Mouse (Mus musculus) forebrain, embryonic 12.5 days (tissue): ENCODE measurements around the gene Nfkbiz. TPM values are rescaled to one million over a fixed set of nuclear protein-coding genes. Genes with fewer than 3 reads are reported as not detected.
"Not testable (repeated sequence)": the region's sequence is repeated elsewhere in the genome, so short reads cannot be mapped to it uniquely, and the experiment has no call there.

Experiments
- ATAC-seq: fragments of 200-750 bp; cut with Nextera tagmentation; 2 replicates; pipeline ENCODE4 v1.8.0; 2017; ENCODE audit warnings: moderate TSS enrichment; ENCODE audit not compliant: low FRiP score
- H3K27ac ChIP-seq: fragments of 300-500 bp; sonication (generic); 2 replicates; pipeline ENCODE4 v1.5.1; 2016; ENCODE audit warnings: mild to moderate bottlenecking
- H3K27me3 ChIP-seq: fragments of 300-500 bp; sonication (generic); 2 replicates; pipeline ENCODE4 v1.6.1; 2016; ENCODE audit warnings: mild to moderate bottlenecking
- H3K36me3 ChIP-seq: fragments of 300-500 bp; sonication (generic); replicated peaks from 2 replicates; pipeline ENCODE4 v1.6.1; 2016; ENCODE audit warnings: mild to moderate bottlenecking
- H3K4me1 ChIP-seq: fragments of 300-500 bp; sonication (generic); 2 replicates; pipeline ENCODE4 v1.6.1; 2016
- H3K4me2 ChIP-seq: fragments of 300-500 bp; sonication (generic); 2 replicates; pipeline ENCODE4 v1.6.1; 2016; ENCODE audit warnings: mild to moderate bottlenecking, moderate library complexity
- H3K4me3 ChIP-seq: fragments of 300-500 bp; sonication (generic); replicated peaks from 2 replicates; pipeline ENCODE4 v1.5.1; 2016; ENCODE audit warnings: mild to moderate bottlenecking
- H3K9ac ChIP-seq: fragments of 300-500 bp; sonication (generic); 2 replicates; pipeline ENCODE4 v1.6.1; 2016; ENCODE audit warnings: mild to moderate bottlenecking
- H3K9me3 ChIP-seq: fragments of 300-500 bp; sonication (generic); 2 replicates; pipeline ENCODE4 v1.6.1; 2016
- WGBS: fragments of 180-500 bp; shearing (Covaris S2); methylation state at CpG from one replicate; pipeline ENCODE4 v1.1.7; 2016; 5-methylcytosine and 5-hydroxymethylcytosine counted together
- polyA plus RNA-seq: library from polyadenylated mRNA; unstranded; fragments of >200 nt; fragmentation: Nextera tagmentation; extraction: Ambion mirVana; gene quantifications from 2 replicates; pipeline ENCODE4 v1.2.1, GENCODE M21; 2016

Nfkbiz gene
- polyA plus RNA-seq, 1 experiment from 2014 or later = 1.8 TPM

DNA sequence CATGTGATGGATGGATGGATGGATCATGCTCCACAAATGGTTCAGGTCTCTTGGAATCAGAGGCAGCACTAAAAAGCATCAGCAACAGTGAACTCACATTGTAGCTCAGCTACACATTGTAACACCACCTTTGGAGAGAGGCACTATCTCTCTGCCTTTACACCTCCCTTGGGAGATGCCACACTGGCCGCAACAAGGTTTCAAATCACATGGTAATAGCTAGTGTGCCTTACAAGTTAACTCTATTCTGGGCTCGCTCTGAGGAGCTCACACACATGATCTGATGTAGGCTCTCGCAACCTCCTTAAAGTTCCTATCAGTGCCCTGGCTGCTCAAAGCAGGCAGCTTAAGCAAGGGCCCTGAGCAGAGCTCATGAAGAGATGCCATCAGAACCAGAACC is 11.8 kb upstream of the Nfkbiz start:
- WGBS = 89% methylated on average over 3 of the region's 3 CpGs
- Histone ChIP-seq H3K9me3 (no peaks in the 10 kb centered on the region), H3K4me3 (no peak overlapping the region)

DNA sequence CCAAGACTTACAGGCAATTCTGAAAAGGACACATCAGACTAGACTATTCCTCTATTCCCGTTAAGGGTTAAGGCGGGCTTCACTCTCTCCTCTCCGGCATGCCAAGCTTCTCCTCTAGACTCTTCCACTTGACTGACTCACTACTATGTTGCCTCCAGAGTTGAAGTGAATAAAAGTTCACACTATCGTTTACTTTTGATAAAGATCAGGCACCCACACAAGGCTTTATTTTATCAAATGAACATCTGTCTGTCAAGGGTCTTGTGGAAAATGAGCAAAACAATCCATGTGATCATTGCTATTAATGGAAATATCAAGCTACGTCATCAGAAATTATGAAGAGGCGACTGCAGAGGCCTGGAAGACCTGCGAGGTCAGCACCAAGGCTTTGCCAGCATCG is 9.0 kb upstream of the Nfkbiz start:
- no peak for ATAC-seq
- H3K27ac ChIP-seq = no peak overlapping the region
- 78% methylated on average over 8 of the region's 8 CpGs for WGBS

More for the DNA sequence above, 11.8 kb upstream of the Nfkbiz start:
- no peak overlapping the region for H3K27ac ChIP-seq
- no peak overlapping the region for H3K9ac ChIP-seq
- no peaks in the 10 kb centered on the region for H3K36me3 ChIP-seq
- no peaks in the 10 kb centered on the region for H3K4me1 ChIP-seq
- no peak for ATAC-seq
- no peak overlapping the region for H3K4me2 ChIP-seq
- H3K27me3 ChIP-seq = no peaks in the 10 kb centered on the region

DNA sequence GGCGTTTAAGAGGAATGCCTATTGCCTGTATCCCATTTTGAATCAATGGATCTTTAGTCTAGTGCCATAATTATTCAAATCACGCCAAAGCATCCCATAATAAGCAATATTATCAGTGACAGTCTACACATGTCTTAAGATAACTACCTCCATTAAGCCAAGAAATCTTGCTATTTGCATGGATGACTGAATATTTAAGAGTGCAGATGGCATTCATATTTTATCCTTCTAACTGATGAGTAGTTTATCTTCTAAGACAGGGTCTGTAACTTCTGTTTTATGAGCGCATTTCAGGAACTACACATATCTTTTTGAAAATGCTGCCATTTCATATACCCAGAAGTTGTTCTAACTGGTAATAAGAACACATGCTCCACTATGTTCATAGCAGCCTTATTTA is 6.1 kb upstream of the Nfkbiz start:
- Histone ChIP-seq H3K4me2 (no peak overlapping the region), H3K4me1 (no peaks in the 10 kb centered on the region), H3K9ac (no peak overlapping the region), H3K36me3 (peaks cover 12% of the 10 kb centered on the region), H3K27ac (no peak overlapping the region), H3K4me3 (no peak overlapping the region), H3K9me3 (no peaks in the 10 kb centered on the region), H3K27me3 (no peaks in the 10 kb centered on the region)
- no peak for ATAC-seq
- 92% methylated on average over 3 of the region's 3 CpGs for WGBS

More for the DNA sequence above, 9.0 kb upstream of the Nfkbiz start:
- H3K4me3 ChIP-seq = no peak overlapping the region
- no peaks in the 10 kb centered on the region for H3K4me1 ChIP-seq
- H3K4me2 ChIP-seq = no peak overlapping the region
- H3K9me3 ChIP-seq = no peaks in the 10 kb centered on the region
- no peaks in the 10 kb centered on the region for H3K27me3 ChIP-seq
- no peak overlapping the region for H3K9ac ChIP-seq
- H3K36me3 ChIP-seq = peaks cover 12% of the 10 kb centered on the region

DNA sequence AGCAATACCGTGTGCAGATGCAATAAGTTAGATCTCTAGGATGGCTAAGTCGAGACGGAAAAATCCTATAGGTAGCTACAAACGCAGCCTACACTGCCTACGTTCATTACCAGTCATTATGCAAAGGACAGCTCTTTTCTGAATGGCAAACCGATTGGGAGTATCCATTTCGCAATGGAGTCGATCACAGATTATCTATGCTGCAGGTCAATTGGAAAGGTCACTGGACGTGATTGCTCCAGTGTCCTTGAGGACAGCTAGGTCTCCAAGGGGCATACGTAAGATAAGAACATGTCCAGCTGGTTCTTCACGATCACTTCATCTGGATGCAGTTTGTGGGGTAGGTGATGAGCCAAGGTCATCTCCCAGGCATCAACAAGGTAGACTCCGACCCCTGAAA is 5.2 kb upstream of the Nfkbiz start:
- 97% methylated on average over 12 of the region's 12 CpGs for WGBS
- no peak for ATAC-seq

DNA sequence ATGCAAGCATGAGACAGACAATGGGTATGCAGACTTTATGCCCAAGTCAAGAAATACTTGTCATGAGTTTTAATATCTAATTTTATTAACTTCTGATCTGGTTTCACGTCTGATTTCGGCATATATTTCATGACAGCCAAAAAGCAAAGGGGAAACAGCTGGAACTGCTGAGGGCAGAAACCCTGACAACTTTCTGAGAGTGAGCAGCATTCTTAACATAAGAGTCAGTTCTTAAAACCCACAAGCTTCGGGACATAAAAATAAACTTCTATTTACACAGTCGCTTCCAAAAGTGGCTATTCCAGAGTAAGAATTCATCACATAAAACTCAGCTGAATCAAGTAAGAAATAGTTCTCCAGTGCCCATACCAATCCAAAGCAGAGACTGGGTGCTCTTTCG is 4.4 kb upstream of the Nfkbiz start:
- Histone ChIP-seq H3K4me1 (peaks cover 5% of the 10 kb centered on the region; the same call in 1 of the 2 replicates), H3K9ac (no peak overlapping the region), H3K4me3 (no peak overlapping the region), H3K27ac (no peak overlapping the region), H3K36me3 (peaks cover 12% of the 10 kb centered on the region), H3K9me3 (no peaks in the 10 kb centered on the region), H3K4me2 (no peak overlapping the region), H3K27me3 (no peaks in the 10 kb centered on the region)
- 93% methylated on average over 5 of the region's 5 CpGs for WGBS
- no peak for ATAC-seq

More for the DNA sequence above, 5.2 kb upstream of the Nfkbiz start:
- Histone ChIP-seq H3K36me3 (peaks cover 12% of the 10 kb centered on the region), H3K4me1 (peaks cover 4% of the 10 kb centered on the region; the same call in 1 of the 2 replicates), H3K4me2 (no peak overlapping the region), H3K27me3 (no peaks in the 10 kb centered on the region), H3K9ac (no peak overlapping the region), H3K4me3 (no peak overlapping the region), H3K27ac (no peak overlapping the region), H3K9me3 (no peaks in the 10 kb centered on the region)

DNA sequence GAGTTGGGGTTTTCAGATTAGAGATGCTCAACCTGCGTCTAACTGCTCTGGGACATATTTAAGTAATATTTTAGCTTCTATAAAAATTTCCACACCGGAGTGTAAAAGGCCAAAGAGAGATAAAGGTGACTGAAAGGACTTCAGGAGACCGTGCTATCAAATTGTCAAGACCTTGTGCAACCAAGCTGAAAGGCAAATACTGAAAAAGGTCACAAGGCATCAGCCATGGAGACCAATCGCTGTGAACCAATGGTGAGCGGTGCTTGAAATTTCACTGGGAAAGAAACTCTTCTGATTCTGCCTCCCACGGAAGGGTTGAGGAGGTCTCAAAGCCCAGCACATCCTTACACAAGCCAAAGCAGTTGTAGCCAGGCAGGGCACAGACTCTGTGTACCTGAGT is 2.8 kb upstream of the Nfkbiz start:
- no peak for ATAC-seq
- H3K36me3 ChIP-seq = peaks cover 12% of the 10 kb centered on the region
- peaks cover 10% of the 10 kb centered on the region; the same call in 1 of the 2 replicates for H3K4me1 ChIP-seq
- H3K27ac ChIP-seq = no peak overlapping the region
- no peaks in the 10 kb centered on the region for H3K27me3 ChIP-seq
- no peak overlapping the region for H3K4me3 ChIP-seq
- H3K9me3 ChIP-seq = no peaks in the 10 kb centered on the region
- WGBS = 89% methylated on average over 6 of the region's 6 CpGs
- no peak overlapping the region for H3K9ac ChIP-seq
- H3K4me2 ChIP-seq = no peak overlapping the region

DNA sequence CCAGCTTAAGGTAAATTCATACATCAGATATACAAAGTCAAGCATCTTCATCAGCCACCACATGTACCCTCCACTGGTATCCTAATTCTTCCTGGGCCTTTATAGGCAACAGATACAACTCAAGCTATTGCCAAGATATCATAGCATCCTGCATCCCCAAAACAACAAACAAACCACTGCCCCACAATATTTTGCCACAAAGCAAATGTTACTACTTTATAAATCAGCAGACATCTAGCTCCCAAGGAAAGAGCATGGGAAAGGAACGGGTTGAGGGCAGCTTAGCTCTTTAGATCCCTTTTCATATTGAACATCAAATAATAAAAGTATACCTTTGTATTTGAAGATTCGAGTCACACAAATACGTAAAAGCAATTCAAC is 580 bp downstream of the Nfkbiz start:
- Histone ChIP-seq H3K27me3 (no peaks in the 10 kb centered on the region), H3K27ac (0 out of 2 replicates have a peak overlapping the region, but pooled peaks have one; percentile 65), H3K9ac (peak overlapping the region; percentile 71; the same call in 1 of the 2 replicates), H3K36me3 (no peaks in the 10 kb centered on the region), H3K4me1 (peaks cover 10% of the 10 kb centered on the region; the same call in 1 of the 2 replicates), H3K4me2 (peak overlapping the region; percentile 70), H3K4me3 (peak overlapping the region; percentile 57), H3K9me3 (no peaks in the 10 kb centered on the region)
- ATAC-seq = no peak
- WGBS = 3% methylated on average over 3 of the region's 3 CpGs

DNA sequence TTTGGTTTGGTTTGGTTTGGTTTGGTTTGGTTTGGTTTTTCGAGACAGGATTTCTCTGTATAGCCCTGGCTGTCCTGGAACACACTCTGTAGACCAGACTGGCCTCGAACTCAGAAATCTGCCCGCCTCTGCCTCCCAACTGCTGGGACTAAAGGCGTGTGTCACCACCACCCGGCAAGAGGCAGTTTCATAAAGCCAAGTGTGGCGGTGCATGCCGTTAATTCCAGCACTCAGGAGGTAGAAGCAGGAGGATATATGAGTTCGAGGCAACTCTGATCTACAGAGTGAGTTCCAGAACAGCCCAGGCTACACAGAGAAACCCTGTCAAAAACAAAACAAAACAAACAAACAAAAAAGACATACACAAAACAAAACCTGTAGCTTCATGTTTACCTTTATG is 1.0 kb downstream of the Nfkbiz start:
- not testable (repeated sequence) for H3K4me3 ChIP-seq, H3K27ac ChIP-seq, H3K9me3 ChIP-seq, ATAC-seq, H3K27me3 ChIP-seq, H3K9ac ChIP-seq, H3K36me3 ChIP-seq
- 93% methylated on average over 8 of the region's 8 CpGs for WGBS
- H3K4me2 ChIP-seq = peak overlapping the region; percentile 70; the same call in 1 of the 2 replicates
- H3K4me1 ChIP-seq = peaks cover 10% of the 10 kb centered on the region; the same call in 1 of the 2 replicates

DNA sequence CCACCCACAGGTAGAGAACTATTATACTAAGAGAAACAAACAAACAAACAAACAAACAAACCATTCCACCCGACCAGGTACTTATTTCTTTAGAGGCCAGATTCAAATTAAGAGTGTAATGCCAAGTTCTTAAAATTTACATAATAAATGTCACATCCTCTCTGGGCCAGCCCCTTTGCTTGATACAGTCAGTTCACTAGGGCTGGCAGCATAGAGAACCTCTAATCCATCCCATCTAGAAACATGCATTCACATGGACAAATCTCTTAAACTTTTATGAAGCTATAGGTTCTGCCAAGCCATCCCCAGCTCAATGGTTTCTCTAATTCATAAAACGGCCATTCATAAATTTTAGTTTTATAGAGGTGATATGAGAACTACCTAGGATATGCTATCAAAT is 1.5 kb downstream of the Nfkbiz start:
- H3K4me1 ChIP-seq = peaks cover 10% of the 10 kb centered on the region; the same call in 1 of the 2 replicates
- no peak overlapping the region for H3K9ac ChIP-seq
- 75% methylated on average over 2 of the region's 2 CpGs for WGBS

DNA sequence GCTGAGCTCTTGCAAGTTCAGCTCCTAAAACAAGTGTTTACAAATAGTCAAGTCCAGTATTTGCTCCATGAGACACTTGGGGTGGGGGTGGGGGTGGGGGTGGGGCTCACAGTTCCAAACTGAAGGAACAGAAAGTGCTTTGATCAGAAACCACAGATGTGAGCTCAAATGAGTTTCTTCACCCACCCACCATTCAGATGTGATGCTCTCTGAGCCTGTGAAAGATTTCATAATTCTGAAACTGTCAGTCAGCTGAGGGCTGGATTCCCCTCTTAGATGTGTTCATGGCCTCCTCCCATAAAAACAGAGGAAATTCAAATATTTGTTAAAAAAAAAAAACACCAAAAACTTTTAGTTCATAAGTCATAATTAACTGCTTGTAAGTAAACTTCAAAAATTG is 2.9 kb downstream of the Nfkbiz start:
- Histone ChIP-seq H3K27me3 (no peaks in the 10 kb centered on the region), H3K4me2 (no peak overlapping the region), H3K9ac (no peak overlapping the region), H3K4me1 (peaks cover 10% of the 10 kb centered on the region; the same call in 1 of the 2 replicates), H3K27ac (no peak overlapping the region), H3K4me3 (no peak overlapping the region), H3K9me3 (no peaks in the 10 kb centered on the region), H3K36me3 (no peaks in the 10 kb centered on the region)
- ATAC-seq = no peak

More for the DNA sequence above, 1.5 kb downstream of the Nfkbiz start:
- Histone ChIP-seq H3K27ac (no peak overlapping the region), H3K4me3 (no peak overlapping the region), H3K9me3 (no peaks in the 10 kb centered on the region), H3K27me3 (no peaks in the 10 kb centered on the region), H3K4me2 (no peak overlapping the region), H3K36me3 (no peaks in the 10 kb centered on the region)
- ATAC-seq = no peak

DNA sequence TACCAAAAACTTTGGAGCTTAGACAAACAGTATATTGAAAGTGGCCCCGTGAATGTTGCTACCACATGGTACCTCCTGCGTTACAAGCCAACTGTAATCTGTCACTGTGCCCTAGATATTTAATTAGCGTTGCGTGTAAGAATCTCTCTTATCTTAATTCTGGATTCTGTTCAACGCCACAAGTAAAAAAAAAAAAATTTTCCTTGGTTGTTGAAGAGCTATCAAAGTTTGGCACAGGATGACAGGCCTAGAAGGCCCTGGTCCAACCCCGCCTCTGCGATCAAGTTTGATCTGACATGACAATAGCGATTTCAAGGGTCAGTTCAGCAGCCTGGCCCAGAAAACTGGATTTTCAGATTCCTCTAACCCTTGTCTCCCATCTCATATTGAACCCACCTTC is 6.1 kb downstream of the Nfkbiz start:
- H3K9me3 ChIP-seq = no peaks in the 10 kb centered on the region
- H3K36me3 ChIP-seq = no peaks in the 10 kb centered on the region
- H3K9ac ChIP-seq = no peak overlapping the region
- 91% methylated on average over 8 of the region's 8 CpGs for WGBS
- no peak overlapping the region for H3K27ac ChIP-seq
- ATAC-seq = no peak
- 0 out of 2 replicates have a peak, but pooled peaks cover under 1% of the 10 kb centered on the region for H3K4me1 ChIP-seq
- H3K27me3 ChIP-seq = no peaks in the 10 kb centered on the region
- H3K4me3 ChIP-seq = no peak overlapping the region
- H3K4me2 ChIP-seq = no peak overlapping the region

DNA sequence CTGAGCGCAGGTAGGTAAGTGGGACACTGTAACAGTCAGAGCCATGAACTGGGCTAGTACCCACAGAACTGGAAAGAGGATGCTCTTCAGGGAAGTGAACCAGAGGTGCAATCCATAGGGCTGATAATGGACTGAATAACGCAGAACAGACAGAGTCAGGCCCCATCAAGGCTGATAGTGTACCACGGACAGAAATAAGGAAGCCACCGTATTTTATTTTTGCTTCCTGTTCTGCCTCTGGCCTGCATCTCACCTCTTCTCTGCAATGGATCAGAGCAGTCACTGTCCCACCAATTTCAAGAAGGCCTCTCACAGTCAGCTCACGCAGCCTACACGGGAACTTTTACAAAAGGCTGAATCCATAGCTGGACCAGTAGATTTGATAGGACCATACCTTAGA is 6.7 kb downstream of the Nfkbiz start:
- no peak overlapping the region for H3K27ac ChIP-seq
- no peak for ATAC-seq
- no peak overlapping the region for H3K4me3 ChIP-seq
- no peaks in the 10 kb centered on the region for H3K9me3 ChIP-seq
- no peak overlapping the region for H3K4me2 ChIP-seq
- no peaks in the 10 kb centered on the region for H3K36me3 ChIP-seq
- no peaks in the 10 kb centered on the region for H3K4me1 ChIP-seq
- WGBS = 96% methylated on average over 6 of the region's 6 CpGs
- no peaks in the 10 kb centered on the region for H3K27me3 ChIP-seq
- H3K9ac ChIP-seq = no peak overlapping the region

DNA sequence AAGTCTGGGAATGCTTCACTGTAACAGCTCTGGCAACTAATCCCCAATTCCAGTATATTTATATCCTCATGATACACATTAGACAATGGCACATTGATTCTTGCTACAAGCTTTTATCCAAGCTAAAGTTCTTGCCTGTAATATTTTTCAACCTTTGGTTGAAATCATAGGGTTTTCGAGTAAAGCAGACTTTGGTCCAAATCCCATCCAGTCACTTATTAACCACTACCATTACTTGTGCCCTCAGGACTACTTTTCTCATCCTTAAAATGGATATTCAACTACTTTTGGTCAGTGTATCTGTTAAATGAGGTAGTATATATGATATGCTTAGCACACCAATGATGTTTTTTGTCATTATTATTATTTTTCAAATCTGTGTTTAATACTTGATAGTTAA is 7.2 kb downstream of the Nfkbiz start:
- no peak overlapping the region for H3K4me3 ChIP-seq
- no peaks in the 10 kb centered on the region for H3K4me1 ChIP-seq
- WGBS = 96% methylated on average over 1 of the region's 1 CpGs
- no peaks in the 10 kb centered on the region for H3K36me3 ChIP-seq
- no peak overlapping the region for H3K9ac ChIP-seq
- H3K27me3 ChIP-seq = no peaks in the 10 kb centered on the region
- H3K4me2 ChIP-seq = no peak overlapping the region
- ATAC-seq = no peak
- H3K27ac ChIP-seq = no peak overlapping the region
- H3K9me3 ChIP-seq = no peaks in the 10 kb centered on the region
